Comparison of ENCODE assay signal across 8 mouse cellular contexts in the genomic region with DNA sequence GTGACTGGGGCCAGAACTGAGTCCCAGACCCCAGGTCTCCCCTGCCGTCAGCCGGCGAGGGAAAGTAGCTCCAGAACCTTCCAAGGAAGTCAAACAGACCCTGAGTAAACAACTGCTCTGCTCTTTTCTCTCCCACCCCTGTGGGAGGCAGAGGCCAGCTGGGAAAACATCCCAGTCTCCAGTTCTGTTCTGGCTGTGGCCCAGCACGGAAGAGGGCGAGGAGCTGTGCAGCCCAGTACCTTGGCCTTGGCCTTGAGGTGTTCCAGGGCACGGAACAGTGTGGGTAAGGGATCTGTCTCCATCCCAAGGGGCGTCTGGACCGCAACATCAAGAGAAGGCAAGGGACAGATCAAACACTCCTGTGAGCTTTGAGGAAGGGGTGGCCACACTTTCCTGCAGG. TPM values are rescaled to one million over a fixed set of nuclear protein-coding genes. Genes with fewer than 3 reads are reported as not detected.
DNase-seq lines count a peak whose midpoint lies in the region; ATAC-seq and TF ChIP-seq lines count a peak whose summit lies in the region.

No protein-coding gene starts in this region.

- TF ChIP-seq POLR2A in thymus, adult 2 months (IDR thresholded peaks at IDR 0.05; ENCODE audit: control insufficient read depth, extremely low read depth, insufficient read depth, low read length, poor library complexity) = no peak

- 85% methylated on average over 8 of the region's 8 CpGs for WGBS in forebrain, embryonic 10.5 days
- 83% methylated on average over 8 of the region's 8 CpGs for WGBS in forebrain, embryonic 13.5 days
- 66% methylated on average over 8 of the region's 8 CpGs for WGBS in hindbrain, embryonic 15.5 days
- 88% methylated on average over 8 of the region's 8 CpGs for WGBS in thymus, adult 2 months

- no peak overlapping the region for H3K4me3 ChIP-seq in forebrain, embryonic 10.5 days
- no peak overlapping the region for H3K4me3 ChIP-seq in forebrain, embryonic 13.5 days
- no peak overlapping the region for H3K4me3 ChIP-seq in hindbrain, embryonic 15.5 days
- H3K4me3 ChIP-seq in thymus, adult 2 months (ENCODE audit: control insufficient read depth, insufficient read depth, low read length) = no peak overlapping the region

- H3K4me1 ChIP-seq in forebrain, embryonic 10.5 days = peaks cover 17% of the 10 kb centered on the region
- no peaks in the 10 kb centered on the region for H3K4me1 ChIP-seq in forebrain, embryonic 13.5 days
- no peaks in the 10 kb centered on the region for H3K4me1 ChIP-seq in hindbrain, embryonic 15.5 days (replicated peaks)
- H3K4me1 ChIP-seq in thymus, adult 2 months (replicated peaks; ENCODE audit: control insufficient read depth, insufficient read depth, low read length) = no peaks in the 10 kb centered on the region; the same call in 1 of the 2 replicates

- intact Hi-C loops in gastrocnemius, postnatal 14 days (cut with DNase I; ENCODE audit: low total_unique reads) = no loop called here

- no peak overlapping the region for H3K4me2 ChIP-seq in forebrain, embryonic 13.5 days
- H3K4me2 ChIP-seq in hindbrain, embryonic 15.5 days = no peak overlapping the region

- H3K9ac ChIP-seq in forebrain, embryonic 13.5 days = no peak overlapping the region
- H3K9ac ChIP-seq in hindbrain, embryonic 15.5 days = no peak overlapping the region

- peak overlapping the region; percentile 53; the same call in 1 of the 2 replicates for H3K27ac ChIP-seq in forebrain, embryonic 10.5 days
- H3K27ac ChIP-seq in forebrain, embryonic 13.5 days = no peak overlapping the region
- H3K27ac ChIP-seq in hindbrain, embryonic 15.5 days (replicated peaks) = peak overlapping the region; percentile 16; the same call in 1 of the 2 replicates
- H3K27ac ChIP-seq in thymus, adult 2 months (ENCODE audit: control insufficient read depth, insufficient read depth, low read length) = no peak overlapping the region

- H3K9me3 ChIP-seq in forebrain, embryonic 10.5 days = no peaks in the 10 kb centered on the region
- H3K9me3 ChIP-seq in forebrain, embryonic 13.5 days (replicated peaks) = no peaks in the 10 kb centered on the region
- H3K9me3 ChIP-seq in hindbrain, embryonic 15.5 days = no peaks in the 10 kb centered on the region

- no peak for ATAC-seq in forebrain, embryonic 13.5 days
- ATAC-seq in hindbrain, embryonic 15.5 days (ENCODE audit: low FRiP score, low read depth) = peak; percentile 68

- no peaks in the 10 kb centered on the region for H3K27me3 ChIP-seq in forebrain, embryonic 10.5 days (ENCODE audit: poor library complexity, severe bottlenecking)
- no peaks in the 10 kb centered on the region for H3K27me3 ChIP-seq in forebrain, embryonic 13.5 days
- H3K27me3 ChIP-seq in hindbrain, embryonic 15.5 days = no peaks in the 10 kb centered on the region
- no peaks in the 10 kb centered on the region for H3K27me3 ChIP-seq in thymus, adult 2 months (ENCODE audit: control insufficient read depth, insufficient read depth, low read length)

- no peak for TF ChIP-seq CTCF in thymus, adult 2 months (IDR thresholded peaks at IDR 0.05; ENCODE audit: borderline replicate concordance, control insufficient read depth, extremely low read depth, insufficient read depth, low read length, poor library complexity)

- H3K36me3 ChIP-seq in forebrain, embryonic 10.5 days (replicated peaks) = no peaks in the 10 kb centered on the region
- no peaks in the 10 kb centered on the region for H3K36me3 ChIP-seq in forebrain, embryonic 13.5 days (ENCODE audit: poor library complexity, severe bottlenecking)
- no peaks in the 10 kb centered on the region for H3K36me3 ChIP-seq in hindbrain, embryonic 15.5 days
- H3K36me3 ChIP-seq in thymus, adult 2 months (ENCODE audit: control insufficient read depth, insufficient read depth, low read length) = no peaks in the 10 kb centered on the region

- no peak for DNase-seq in forebrain, embryonic 10.5 days (ENCODE audit: extremely low spot score, low spot score)
- peak; percentile 55 for DNase-seq in gastrocnemius, postnatal 14 days
- peak; percentile 69 to 84 for DNase-seq in lung, postnatal 4 days
- no peak for DNase-seq in layer of hippocampus, adult 18-20 months (ENCODE audit: low spot score in 2 of 2)
- no peak for DNase-seq in c-Kit-positive CD71-positive TER-119-positive erythroid progenitor cells, embryonic 14.5 days (ENCODE audit: low spot score)
- DNase-seq in thymus, adult 2 months = no peak

RNA-seq across cellular contexts. Expression of a gene that starts 14.6 kb away (rescaled TPM):
- 27.4 and 30.5 TPM in 2 replicates for polyA plus RNA-seq in forebrain, embryonic 10.5 days (2016; fragmentation: Nextera tagmentation; extraction: Ambion mirVana)
- polyA plus RNA-seq in forebrain, embryonic 13.5 days (2015; fragmentation: Nextera tagmentation; extraction: Ambion mirVana) = 28.1 and 30.6 TPM in 2 replicates
- 1 to 10 TPM; 4.2 to 5.7 TPM for total RNA-seq in gastrocnemius, postnatal 14 days (2021)
- polyA plus RNA-seq in hindbrain, embryonic 15.5 days (2015; fragmentation: Nextera tagmentation; extraction: Ambion mirVana) = 52.9 and 59.2 TPM in 2 replicates
- total RNA-seq in layer of hippocampus, adult 18-20 months (2021) = 10 to 100 TPM; 52.8 to 55.7 TPM
- 45.9 and 66.8 TPM in 2 replicates for polyA plus RNA-seq in thymus, adult 2 months (2012; rRNA removed)

RNA-seq across cellular contexts. Expression of a gene that starts 22.6 kb away (rescaled TPM):
- not detected in 2 replicates for polyA plus RNA-seq in forebrain, embryonic 10.5 days (2016; fragmentation: Nextera tagmentation; extraction: Ambion mirVana)
- polyA plus RNA-seq in forebrain, embryonic 13.5 days (2015; fragmentation: Nextera tagmentation; extraction: Ambion mirVana) = 0.25 TPM in 1 of 2 replicates, not detected in the other
- not detected for total RNA-seq in gastrocnemius, postnatal 14 days (2021)
- 0.36 and 0.63 TPM in 2 replicates for polyA plus RNA-seq in hindbrain, embryonic 15.5 days (2015; fragmentation: Nextera tagmentation; extraction: Ambion mirVana)
- total RNA-seq in layer of hippocampus, adult 18-20 months (2021) = under 1 TPM; 0.25 to 0.54 TPM
- polyA plus RNA-seq in thymus, adult 2 months (2012; rRNA removed) = 0.75 TPM in 1 of 2 replicates, not detected in the other

RNA-seq across cellular contexts. Expression of a gene that starts 27.4 kb away (rescaled TPM):
- polyA plus RNA-seq in forebrain, embryonic 10.5 days (2016; fragmentation: Nextera tagmentation; extraction: Ambion mirVana) = 44.1 and 56.4 TPM in 2 replicates
- polyA plus RNA-seq in forebrain, embryonic 13.5 days (2015; fragmentation: Nextera tagmentation; extraction: Ambion mirVana) = 57.5 and 60.9 TPM in 2 replicates
- total RNA-seq in gastrocnemius, postnatal 14 days (2021) = 1 to 10 TPM; 8.3 to 8.4 TPM
- 53.9 and 59.1 TPM in 2 replicates for polyA plus RNA-seq in hindbrain, embryonic 15.5 days (2015; fragmentation: Nextera tagmentation; extraction: Ambion mirVana)
- total RNA-seq in layer of hippocampus, adult 18-20 months (2021) = 10 to 100 TPM; 49.9 to 58.2 TPM
- 151 and 153 TPM in 2 replicates for polyA plus RNA-seq in thymus, adult 2 months (2012; rRNA removed)

Comparison
In these comparisons a context has a peak if more than half of its experiments do, and no peak if none do; other contexts are left out.
1. H3K27ac ChIP-seq: peak in forebrain, embryonic 10.5 days (single experiment) and hindbrain, embryonic 15.5 days (single experiment); none in forebrain, embryonic 13.5 days (single experiment) and thymus, adult 2 months (single experiment).
2. DNase-seq: peak in gastrocnemius, postnatal 14 days (single experiment) and lung, postnatal 4 days (2 of 2); none in forebrain, embryonic 10.5 days (single experiment), layer of hippocampus, adult 18-20 months (0 of 2), c-Kit-positive CD71-positive TER-119-positive erythroid progenitor cells, embryonic 14.5 days (single experiment) and thymus, adult 2 months (single experiment).